Mouse (Mus musculus) embryo, embryonic 11 days (tissue): ENCODE measurements around the gene Pcgf2.
A peak's percentile ranks its signal among the peaks of the same experiment; 100 is the strongest.

Experiments used
- DNase-seq: peaks from one replicate; pipeline ENCODE4 v3.0.0-alpha.2; 2015

The Pcgf2 gene

GRCm38 (mm10) chr11:97694435-97694834 lies 5.9 kb downstream of the Pcgf2 start:
- DNase-seq, result no peak

GRCm38 (mm10) chr11:97689861-97690260 lies 10.4 kb downstream of the Pcgf2 start:
- peak; percentile 80 for DNase-seq

- DNase-seq, result no peak
Observed at GRCm38 (mm10) chr11:97687061-97687460, 13.2 kb downstream of the Pcgf2 start.

DNA sequence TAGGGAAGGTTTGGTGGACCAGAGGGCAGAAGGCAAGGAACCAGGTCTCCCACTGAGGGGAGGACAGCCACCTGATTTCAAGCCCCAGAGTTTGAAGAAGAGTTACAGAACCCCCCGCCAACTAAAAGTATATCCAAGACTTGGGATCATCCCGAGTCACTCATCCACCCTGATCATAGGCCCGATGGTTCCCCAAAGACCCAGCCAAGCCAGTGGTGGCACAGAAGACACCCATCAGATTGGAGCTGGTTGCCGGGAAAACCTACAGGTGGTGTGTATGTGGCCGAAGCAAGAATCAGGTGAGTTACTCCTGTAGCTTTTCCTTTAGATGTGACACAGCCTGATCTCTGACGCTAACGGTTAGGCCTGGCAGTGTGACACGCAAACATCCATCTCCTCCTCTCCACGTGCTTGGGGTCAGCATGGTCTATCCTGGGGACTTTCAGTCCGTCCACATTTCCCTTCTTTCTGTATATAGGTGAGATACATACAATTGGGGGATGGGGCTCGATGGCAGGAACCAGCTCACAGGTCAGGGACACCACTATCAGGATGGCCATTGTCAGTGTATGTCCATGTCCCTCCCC lies 13.9 kb downstream of the Pcgf2 start:
- no peak for DNase-seq

- peak; percentile 91 for DNase-seq
Observed at GRCm38 (mm10) chr11:97685613-97686321, 14.5 kb downstream of the Pcgf2 start, which contains the start of gene Cisd3. Gene Cisd3 (plus strand): TSS chr11:97685826.

GRCm38 (mm10) chr11:97684766-97685165 lies 15.5 kb downstream of the Pcgf2 start:
- no peak for DNase-seq

DNA sequence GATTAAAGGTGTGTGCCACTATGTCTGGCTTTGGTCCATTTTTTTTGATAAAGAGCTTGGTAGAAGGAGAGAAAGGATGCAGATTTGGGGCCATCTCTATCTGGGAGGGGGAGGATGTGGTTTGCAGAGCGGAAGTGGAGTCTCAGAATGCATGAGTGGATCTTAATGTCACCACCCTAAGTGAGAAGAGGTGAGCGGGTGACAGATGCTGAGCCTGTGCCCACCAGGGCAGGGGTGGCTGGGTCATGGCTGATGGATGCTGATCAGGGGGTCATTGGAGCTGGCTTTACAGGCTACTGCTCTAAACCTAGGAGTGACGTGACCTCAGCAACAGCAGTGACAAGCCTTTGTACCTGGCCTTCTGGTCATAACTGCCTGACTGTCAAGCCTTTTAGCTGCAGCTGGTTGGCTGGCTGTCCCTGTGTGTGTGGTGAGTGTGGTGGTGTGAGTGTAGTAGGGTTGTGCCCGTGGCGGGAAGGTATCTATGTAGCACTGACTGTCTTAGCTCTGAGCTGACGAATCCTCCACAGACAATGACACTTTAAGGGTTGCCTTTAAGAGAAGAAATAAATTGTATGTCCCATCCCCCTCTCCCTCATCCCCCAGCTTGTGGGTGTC lies 16.1 kb downstream of the Pcgf2 start:
- DNase-seq, result no peak

DNA sequence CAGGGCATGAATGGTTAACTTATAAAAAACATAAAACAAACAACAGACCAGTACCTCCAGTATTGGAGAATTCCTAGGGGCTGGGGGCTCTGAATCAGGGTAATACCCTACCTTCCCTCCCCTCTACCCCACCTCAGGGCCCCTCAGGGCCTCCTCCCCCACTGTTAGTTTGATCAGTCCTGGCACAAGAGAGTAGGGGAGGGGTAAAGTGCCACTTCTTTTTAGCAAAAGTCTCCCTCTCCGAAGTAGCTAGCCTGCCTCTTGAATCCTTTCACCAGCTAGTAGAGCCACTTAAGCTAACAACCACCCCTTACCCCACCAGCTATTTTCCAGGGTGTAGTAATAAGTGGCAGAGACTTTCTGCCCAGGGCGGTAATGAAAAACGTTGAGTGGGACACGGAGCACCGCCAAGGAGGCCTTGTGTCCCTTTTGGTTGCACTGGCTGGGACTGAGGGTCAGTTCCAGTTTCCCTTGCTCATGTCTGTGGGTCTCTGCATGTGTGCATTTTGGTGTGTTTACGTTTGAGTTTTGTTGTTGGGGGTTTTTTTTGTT lies 17.7 kb downstream of the Pcgf2 start:
- DNase-seq, result no peak

- DNase-seq, result no peak
Observed at GRCm38 (mm10) chr11:97680430-97680829, 19.9 kb downstream of the Pcgf2 start.

DNA sequence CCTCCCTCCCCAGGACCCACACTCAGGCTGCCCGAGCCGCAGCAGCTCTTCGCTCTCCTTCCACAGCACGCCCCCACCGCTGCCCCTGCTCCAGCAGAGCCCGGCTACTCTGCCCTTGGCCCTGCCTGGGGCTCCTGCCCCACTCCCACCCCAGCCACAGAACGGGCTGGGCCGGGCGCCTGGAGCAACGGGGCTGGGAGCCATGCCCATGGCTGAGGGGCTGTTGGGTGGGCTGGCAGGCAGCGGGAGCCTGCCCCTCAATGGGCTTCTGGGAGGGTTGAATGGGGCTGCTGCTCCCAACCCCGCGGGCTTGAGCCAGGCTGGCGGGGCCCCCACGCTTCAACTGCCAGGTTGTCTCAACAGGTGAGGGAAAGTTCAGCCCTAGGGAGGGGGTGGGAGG lies 22.0 kb downstream of the Pcgf2 start:
- DNase-seq, result no peak

- peak; percentile 41 for DNase-seq
Observed at GRCm38 (mm10) chr11:97677842-97678241, 22.5 kb downstream of the Pcgf2 start.

- DNase-seq, result peak; percentile 28
Observed at GRCm38 (mm10) chr11:97677381-97677780, 22.9 kb downstream of the Pcgf2 start.

DNA sequence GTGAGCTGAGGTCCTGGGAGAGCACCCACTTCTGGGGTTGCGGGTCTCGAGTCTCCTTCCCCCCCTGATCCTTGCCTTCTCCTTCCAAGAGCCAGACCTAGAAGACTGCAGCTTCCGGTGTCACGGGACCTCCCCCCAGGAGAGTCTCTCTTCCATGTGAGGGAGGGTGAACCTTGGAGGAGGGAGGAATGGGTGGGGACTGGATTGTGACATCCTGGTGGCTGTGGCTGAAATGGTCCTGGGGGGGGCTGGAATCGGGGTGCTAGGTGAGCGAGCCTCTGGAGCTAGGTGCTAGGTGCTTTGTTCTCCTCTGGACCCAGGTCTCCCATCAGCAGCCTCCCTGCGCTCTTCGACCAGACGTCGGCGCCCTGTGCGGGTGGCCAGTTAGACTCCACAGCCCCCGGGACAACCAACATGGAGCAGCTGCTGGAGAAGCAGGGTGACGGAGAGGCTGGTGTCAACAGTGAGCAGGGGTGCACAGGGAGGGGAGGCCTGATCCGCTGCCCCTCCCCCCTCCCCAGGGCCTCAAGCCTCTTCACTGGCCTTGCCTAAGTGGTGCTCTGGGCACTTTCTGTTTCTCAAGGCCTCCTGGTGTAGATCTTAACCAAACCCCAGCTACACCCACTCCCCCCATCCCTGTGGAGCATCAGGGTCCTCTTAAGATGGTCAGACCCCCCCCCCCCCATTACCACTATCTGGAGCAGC lies 24.1 kb downstream of the Pcgf2 start:
- DNase-seq, result no peak

DNA sequence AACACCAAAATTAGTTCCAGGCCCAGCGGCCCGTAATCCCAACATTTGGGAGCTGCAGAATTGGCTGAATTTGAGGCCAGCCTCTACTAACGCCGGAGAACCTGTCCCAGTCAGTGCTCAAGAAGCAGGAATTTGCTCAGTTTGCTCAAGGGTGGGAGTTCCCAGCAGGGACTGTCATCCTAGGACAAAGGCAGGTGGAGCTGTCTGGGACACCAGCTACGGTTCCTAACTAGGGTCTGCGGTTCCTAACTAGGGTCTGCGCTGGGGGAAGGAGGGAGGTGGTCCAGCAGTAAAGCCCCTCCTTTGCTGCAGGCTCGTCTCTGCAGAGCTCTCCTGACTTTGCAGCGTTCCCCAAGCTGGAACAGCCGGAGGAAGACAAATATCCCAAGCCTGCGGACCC lies 27.1 kb downstream of the Pcgf2 start:
- no peak for DNase-seq

DNA sequence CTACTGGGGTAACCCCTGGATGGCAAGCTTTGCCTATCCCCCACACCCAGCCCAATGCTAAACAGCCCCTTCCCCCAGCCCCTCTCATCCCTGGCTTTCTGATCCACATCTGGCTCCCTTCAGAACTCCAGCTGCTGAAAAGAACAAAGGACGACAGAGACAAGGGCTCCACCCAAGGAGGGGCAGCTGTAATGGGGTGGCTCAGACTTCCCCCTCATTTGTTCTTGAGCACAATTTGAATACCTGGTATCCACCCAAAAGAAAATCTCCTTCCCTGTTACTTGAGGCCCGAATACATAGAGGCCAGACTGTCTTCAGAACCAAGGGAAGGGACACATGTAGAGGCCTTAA lies 29.1 kb downstream of the Pcgf2 start:
- no peak for DNase-seq

GRCm38 (mm10) chr11:97670234-97671176 lies 29.8 kb downstream of the Pcgf2 start:
- DNase-seq, result no peak

- DNase-seq, result peak; percentile 37
Observed at GRCm38 (mm10) chr11:97669829-97670228, 30.5 kb downstream of the Pcgf2 start.

GRCm38 (mm10) chr11:97669268-97669667 lies 31.0 kb downstream of the Pcgf2 start:
- DNase-seq, result no peak

- no peak for DNase-seq
Observed at GRCm38 (mm10) chr11:97668160-97668559, 32.1 kb downstream of the Pcgf2 start.

- DNase-seq, result no peak
Observed at GRCm38 (mm10) chr11:97666794-97667193, 33.5 kb downstream of the Pcgf2 start.

DNA sequence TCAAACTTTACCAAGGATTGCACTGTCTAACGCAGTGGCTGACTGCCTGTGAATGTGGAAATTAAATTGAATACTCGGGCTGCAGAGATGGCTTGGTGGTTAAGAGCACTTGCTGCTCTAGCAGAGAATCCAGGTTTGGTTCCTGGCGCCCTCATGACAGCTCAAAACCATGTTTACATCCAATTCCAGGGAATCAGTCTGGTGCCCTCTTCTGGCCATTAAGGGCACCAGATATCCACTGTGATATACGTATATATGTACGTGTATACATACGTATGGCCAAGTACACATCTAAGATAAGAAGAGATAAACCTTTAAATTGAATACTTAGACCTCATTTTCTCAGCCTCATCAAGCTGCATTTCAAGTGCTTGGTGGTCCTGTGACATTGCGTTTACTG lies 34.1 kb downstream of the Pcgf2 start:
- DNase-seq, result no peak

- no peak for DNase-seq
Observed at GRCm38 (mm10) chr11:97665431-97665830, 34.9 kb downstream of the Pcgf2 start.
